Mouse (Mus musculus) myocyte (in vitro differentiated cells): ENCODE results near the gene Fnip1. TPM values are rescaled to one million over a fixed set of nuclear protein-coding genes. Genes with fewer than 3 reads are reported as not detected.
"Not testable (repeated sequence)": the region's sequence is repeated elsewhere in the genome, so short reads cannot be mapped to it uniquely, and the experiment has no call there.

Experiments
- H3K27me3 ChIP-seq: one replicate; pipeline ENCODE4 v1.6.1; 2011; ENCODE audit not compliant: control insufficient read depth, insufficient read depth, insufficient read length
- H3K36me3 ChIP-seq: one replicate; pipeline ENCODE4 v1.6.1; 2011; ENCODE audit not compliant: control insufficient read depth, insufficient read depth
- H3K4me2 ChIP-seq: one replicate; pipeline ENCODE4 v1.6.1; 2011; ENCODE audit warnings: low read depth, control low read depth
- H3K4me3 ChIP-seq: one replicate; pipeline ENCODE4 v1.5.1; 2011; ENCODE audit warnings: mild to moderate bottlenecking, control low read depth, moderate library complexity
- H3K79me2 ChIP-seq: one replicate; pipeline ENCODE4 v1.6.1; 2011; ENCODE audit not compliant: control insufficient read depth, insufficient read depth
- H3ac ChIP-seq: one replicate; pipeline ENCODE4 v1.6.1; 2011; ENCODE audit not compliant: control insufficient read depth, insufficient read length
- CEBPB ChIP-seq: IDR thresholded peaks from 2 replicates; pipeline ENCODE4 v1.6.1; 2011; ENCODE audit warnings: mild to moderate bottlenecking, moderate library complexity; ENCODE audit not compliant: poor library complexity, insufficient read depth, severe bottlenecking
- E2F4 ChIP-seq: IDR thresholded peaks from one replicate; pipeline ENCODE4 v1.6.1; 2011; ENCODE audit warnings: mild to moderate bottlenecking, control low read depth, moderate library complexity; ENCODE audit not compliant: insufficient read depth
- MAX ChIP-seq: IDR thresholded peaks from one replicate; pipeline ENCODE4 v1.6.1; 2011; ENCODE audit warnings: low read depth, mild to moderate bottlenecking, control low read depth
- MYOD1 ChIP-seq, 3 experiments: IDR thresholded peaks; one replicate each; pipeline ENCODE4 v1.6.1; 2011; ENCODE audit warnings: control low read depth in 2 of 3, low read depth in 2 of 3, mild to moderate bottlenecking in 2 of 3, moderate library complexity in 1 of 3; ENCODE audit not compliant: insufficient read length in 2 of 3, control insufficient read depth in 1 of 3
- MYOG ChIP-seq, 3 experiments: IDR thresholded peaks; one replicate each; pipeline ENCODE4 v1.6.1; 2011; ENCODE audit warnings: control low read depth in 2 of 3, low read depth in 2 of 3, mild to moderate bottlenecking in 2 of 3; ENCODE audit not compliant: insufficient read length in 2 of 3, control insufficient read depth in 1 of 3, insufficient read depth in 1 of 3
- POLR2A ChIP-seq: IDR thresholded peaks from one replicate; pipeline ENCODE4 v1.6.1; 2011; ENCODE audit warnings: low read depth, mild to moderate bottlenecking, control low read depth, moderate library complexity; ENCODE audit not compliant: insufficient read length
- POLR2AphosphoS2 ChIP-seq: IDR thresholded peaks from one replicate; pipeline ENCODE4 v1.6.1; 2011; ENCODE audit warnings: low read depth, control low read depth; ENCODE audit not compliant: insufficient read length
- REST ChIP-seq: IDR thresholded peaks from one replicate; pipeline ENCODE4 v1.6.1; 2011; ENCODE audit warnings: mild to moderate bottlenecking, control low read depth, moderate library complexity; ENCODE audit not compliant: insufficient read depth, insufficient read length
- SRF ChIP-seq: IDR thresholded peaks from one replicate; pipeline ENCODE4 v1.6.1; 2011; ENCODE audit warnings: low read depth; ENCODE audit not compliant: control insufficient read depth, insufficient read length
- TCF12 ChIP-seq: IDR thresholded peaks from one replicate; pipeline ENCODE4 v1.6.1; 2011; ENCODE audit warnings: mild to moderate bottlenecking, control low read depth; ENCODE audit not compliant: poor library complexity, insufficient read depth, severe bottlenecking
- TCF3 ChIP-seq: IDR thresholded peaks from one replicate; pipeline ENCODE4 v1.6.1; 2011; ENCODE audit warnings: low read depth, control low read depth; ENCODE audit not compliant: insufficient read length
- USF1 ChIP-seq: IDR thresholded peaks from one replicate; pipeline ENCODE4 v1.6.1; 2011; ENCODE audit warnings: low read depth, mild to moderate bottlenecking, control low read depth, moderate library complexity
- polyA plus RNA-seq: library from polyadenylated mRNA; unstranded; fragments of >200 nt; fragmentation: generic; extraction: Trizol; gene quantifications from one replicate; pipeline ENCODE4 v1.2.1, GENCODE M21; 2012; ENCODE audit warnings: missing spikeins

Gene Fnip1
- polyA plus RNA-seq, 1 experiment, result 3.9 TPM

DNA sequence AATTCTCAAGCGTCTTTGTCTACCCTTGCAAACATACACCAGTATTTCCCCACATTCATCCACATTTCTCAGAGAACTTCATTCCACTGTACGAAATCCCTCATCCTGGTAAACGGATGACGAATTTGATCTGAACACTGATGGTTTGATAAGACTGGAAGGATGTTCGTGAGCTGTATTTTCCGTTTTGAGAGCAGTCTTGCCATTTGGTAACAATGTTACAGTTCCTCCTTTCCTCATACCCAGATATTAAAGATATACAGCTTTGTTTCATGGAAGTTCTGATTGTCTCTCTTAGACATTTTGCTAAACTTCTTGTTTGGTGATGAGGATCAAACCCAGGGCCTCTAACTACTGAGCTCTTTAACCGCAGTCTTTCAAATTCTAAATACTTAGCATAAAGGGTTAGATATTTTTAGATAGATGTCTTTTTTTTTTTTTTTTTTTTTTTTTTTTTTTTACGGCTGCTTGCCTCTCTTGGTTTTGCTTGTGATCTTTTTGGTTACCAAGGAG, 633 bp upstream of the Fnip1 start:
- H3K27me3 ChIP-seq, result no peaks in the 10 kb centered on the region
- H3ac ChIP-seq, result peak overlapping the region; percentile 71
- peak overlapping the region; percentile 71 for H3K4me3 ChIP-seq
- H3K36me3 ChIP-seq, result no peaks in the 10 kb centered on the region
- peak overlapping the region; percentile 58 for H3K4me2 ChIP-seq
- TF ChIP-seq POLR2A (no peak), MAX (no peak), REST (no peak), CEBPB (no peak), TCF3 (no peak), TCF12 (no peak), USF1 (no peak), POLR2AphosphoS2 (no peak), SRF (no peak), MYOD1 (IDR thresholded peaks at IDR 0.05; ENCODE audit: control insufficient read depth in 1 of 3, insufficient read length in 2 of 3, low read depth in 2 of 3) (no peak), E2F4 (no peak), MYOG (IDR thresholded peaks at IDR 0.05; ENCODE audit: control insufficient read depth in 1 of 3, insufficient read depth in 1 of 3, insufficient read length in 2 of 3, low read depth in 2 of 3) (no peak)
- H3K79me2 ChIP-seq, result peaks cover 39% of the 10 kb centered on the region

DNA sequence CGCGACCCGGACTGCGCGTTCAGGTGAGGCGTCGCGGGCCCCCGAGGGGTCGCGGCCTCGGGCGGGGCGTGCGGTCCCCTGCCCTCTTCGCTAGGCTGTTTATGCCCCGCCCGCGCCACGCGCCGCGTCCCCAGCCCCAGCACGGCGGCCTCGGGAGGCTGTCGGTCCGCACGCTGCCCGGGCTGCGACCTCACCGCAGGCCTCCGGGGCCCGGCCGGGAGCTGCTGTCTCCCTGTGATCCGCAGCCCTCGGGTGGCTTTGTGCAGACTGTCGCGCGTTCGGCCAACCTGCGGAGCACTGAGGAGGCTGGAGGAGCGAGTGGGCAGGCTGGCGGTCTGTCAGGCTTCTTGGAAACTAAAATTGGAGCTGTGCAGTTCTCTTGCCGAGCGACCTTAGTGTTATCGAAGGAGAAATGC, 375 bp downstream of the Fnip1 start:
- H3K36me3 ChIP-seq, result no peaks in the 10 kb centered on the region
- no peaks in the 10 kb centered on the region for H3K27me3 ChIP-seq
- H3ac ChIP-seq, result peak overlapping the region; percentile 71
- peak overlapping the region; percentile 89 for H3K4me2 ChIP-seq
- H3K4me3 ChIP-seq, result peak overlapping the region; percentile 71
- TF ChIP-seq USF1 (no peak), POLR2A (no peak), TCF12 (no peak), REST (no peak), CEBPB (no peak), MYOG (IDR thresholded peaks at IDR 0.05; ENCODE audit: control insufficient read depth in 1 of 3, insufficient read depth in 1 of 3, insufficient read length in 2 of 3, low read depth in 2 of 3) (no peak), MYOD1 (IDR thresholded peaks at IDR 0.05; ENCODE audit: control insufficient read depth in 1 of 3, insufficient read length in 2 of 3, low read depth in 2 of 3) (no peak), TCF3 (no peak), MAX (no peak), SRF (no peak)
- H3K79me2 ChIP-seq, result peaks cover 49% of the 10 kb centered on the region

DNA sequence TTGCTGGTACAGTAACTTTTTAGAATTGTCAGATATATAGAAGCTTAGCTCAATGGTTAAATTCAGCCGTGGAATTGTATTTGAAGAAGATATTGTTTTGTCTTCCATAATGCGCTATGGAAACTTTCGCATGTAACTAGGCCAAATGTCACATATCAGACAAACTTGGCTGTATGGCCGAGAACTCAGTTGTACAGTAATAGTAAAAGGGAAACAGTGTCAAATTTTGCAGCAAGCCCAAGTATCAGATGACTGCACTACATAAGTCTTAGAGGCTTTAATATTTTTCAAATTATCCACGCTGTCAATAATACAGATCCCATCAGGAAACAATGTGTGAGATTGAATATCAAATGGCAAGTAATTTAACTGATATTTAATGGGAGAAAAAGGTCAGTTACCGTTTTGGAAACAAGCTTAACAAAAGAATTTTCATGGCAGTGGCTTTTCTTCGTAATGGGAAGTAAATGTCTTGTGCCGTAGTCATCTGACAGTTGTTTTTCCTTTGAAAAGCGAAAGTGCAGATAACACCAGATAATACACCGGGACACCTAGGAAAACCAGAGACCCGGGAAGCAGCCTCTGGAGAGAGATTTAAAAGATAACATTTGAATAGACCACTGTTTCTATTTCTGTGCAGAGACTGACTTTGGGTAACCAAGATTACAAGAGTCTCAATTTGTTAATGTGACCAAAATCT, 1.1 kb downstream of the Fnip1 start:
- H3K27me3 ChIP-seq, result no peaks in the 10 kb centered on the region
- H3ac ChIP-seq, result peak overlapping the region; percentile 71
- no peaks in the 10 kb centered on the region for H3K36me3 ChIP-seq
- H3K4me2 ChIP-seq, result peak overlapping the region; percentile 89
- peak overlapping the region; percentile 71 for H3K4me3 ChIP-seq
- TF ChIP-seq TCF3 (no peak), SRF (no peak), POLR2A (no peak), POLR2AphosphoS2 (no peak), USF1 (no peak)
- peaks cover 57% of the 10 kb centered on the region for H3K79me2 ChIP-seq

DNA sequence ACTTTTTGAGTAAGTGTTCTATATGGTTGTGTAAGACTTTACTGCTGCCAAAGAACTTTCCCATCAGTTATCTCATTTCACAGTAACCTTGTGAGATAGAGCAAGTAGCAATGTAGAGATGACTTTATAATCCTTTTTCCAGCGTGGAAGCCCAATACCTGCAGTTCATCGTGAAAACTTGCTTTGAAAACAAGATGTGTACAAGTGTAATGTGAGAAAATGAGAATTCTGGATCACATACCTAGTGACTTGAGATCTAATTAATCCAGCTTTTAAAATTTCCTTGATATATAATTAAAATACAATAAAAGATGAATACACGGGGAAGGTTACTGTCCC, 1.7 kb downstream of the Fnip1 start:
- H3K4me3 ChIP-seq, result peak overlapping the region; percentile 71
- H3K79me2 ChIP-seq, result peaks cover 62% of the 10 kb centered on the region
- H3ac ChIP-seq, result no peak overlapping the region
- H3K4me2 ChIP-seq, result peak overlapping the region; percentile 89
- no peaks in the 10 kb centered on the region for H3K27me3 ChIP-seq
- H3K36me3 ChIP-seq, result no peaks in the 10 kb centered on the region
- TF ChIP-seq USF1 (no peak), MAX (no peak), SRF (no peak), POLR2AphosphoS2 (no peak), CEBPB (no peak), E2F4 (no peak), TCF12 (no peak), MYOG (IDR thresholded peaks at IDR 0.05; ENCODE audit: control insufficient read depth in 1 of 3, insufficient read depth in 1 of 3, insufficient read length in 2 of 3, low read depth in 2 of 3) (no peak), REST (no peak), TCF3 (no peak), MYOD1 (IDR thresholded peaks at IDR 0.05; ENCODE audit: control insufficient read depth in 1 of 3, insufficient read length in 2 of 3, low read depth in 2 of 3) (no peak), POLR2A (no peak)

DNA sequence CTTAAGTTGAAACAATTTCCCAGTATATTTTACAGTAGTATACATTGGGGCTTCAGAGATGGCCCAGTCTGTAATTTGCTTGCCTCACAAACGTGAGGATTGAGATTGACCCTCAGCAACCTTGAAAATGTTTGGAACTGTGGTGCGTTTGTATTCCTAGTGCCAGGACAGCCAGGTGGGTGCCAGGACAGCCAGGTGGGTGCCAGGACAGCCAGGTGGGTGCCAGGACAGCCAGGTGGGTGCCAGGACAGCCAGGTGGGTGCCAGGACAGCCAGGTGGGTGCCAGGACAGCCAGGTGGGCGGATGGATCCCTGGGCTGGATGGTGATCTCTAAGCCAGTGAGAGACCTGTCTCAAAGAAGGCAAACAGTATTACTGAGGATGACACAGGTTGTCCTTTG, 12.8 kb downstream of the Fnip1 start:
- not testable (repeated sequence) for H3ac ChIP-seq, H3K4me3 ChIP-seq, H3K27me3 ChIP-seq, H3K4me2 ChIP-seq, H3K36me3 ChIP-seq
- peaks cover 99% of the 10 kb centered on the region for H3K79me2 ChIP-seq
